Mouse (Mus musculus): ENCODE measurements at regions not wholly inside any gene's neighbourhood (a gene's known extent, or its start where the extent isn't known, plus 50 kb on each side); places are given as distances from the start of the nearest gene placed in this dataset.

GRCm38 (mm10) chr2:10783071-10783470, 388.8 kb upstream of the Prkcq start:
- TF ChIP-seq CTCF (IDR thresholded peaks at IDR 0.05; ENCODE audit: low read depth) (no peak), EP300 (IDR thresholded peaks at IDR 0.05; ENCODE audit: low read depth) (no peak)

Data from liver, postnatal 0 days (tissue).